Mouse (Mus musculus) cerebellum, adult 2 months (tissue): Measurements from ENCODE around the gene Nploc4. TPM values are rescaled to one million over a fixed set of nuclear protein-coding genes. Genes with fewer than 3 reads are reported as not detected.
"Not testable (repeated sequence)": the region's sequence is repeated elsewhere in the genome, so short reads cannot be mapped to it uniquely, and the experiment has no call there.

Experiments
- DNase-seq, 2 experiments: peaks; one replicate each; pipeline ENCODE4 v3.0.0; 2021
- H3K27ac ChIP-seq: fragments of 200-500 bp; 2 replicates; pipeline ENCODE4 v1.5.1; 2012; ENCODE audit warnings: low read length, control low read depth, inconsistent platforms; ENCODE audit not compliant: insufficient read depth
- H3K27me3 ChIP-seq: fragments of 200-500 bp; 2 replicates; pipeline ENCODE4 v1.6.1; 2012; ENCODE audit warnings: inconsistent platforms, mild to moderate bottlenecking, low read length, moderate library complexity; ENCODE audit not compliant: control insufficient read depth, insufficient read depth
- H3K4me1 ChIP-seq: fragments of 200-500 bp; 2 replicates; pipeline ENCODE4 v1.6.1; 2011; ENCODE audit warnings: low read length; ENCODE audit not compliant: control insufficient read depth, insufficient read depth
- H3K4me3 ChIP-seq: fragments of 200-500 bp; replicated peaks from 2 replicates; pipeline ENCODE3; 2011; ENCODE audit warnings: mild to moderate bottlenecking, low read depth, low read length, control low read depth; ENCODE audit not compliant: insufficient read depth
- CTCF ChIP-seq: fragments of 200-500 bp; IDR thresholded peaks from 2 replicates; pipeline ENCODE4 v1.5.1; 2011; ENCODE audit warnings: low read depth, mild to moderate bottlenecking, control low read depth, low read length, moderate library complexity, borderline replicate concordance; ENCODE audit not compliant: insufficient read depth
- POLR2A ChIP-seq: fragments of 200-500 bp; IDR thresholded peaks from 2 replicates; pipeline ENCODE4 v1.6.1; 2011; ENCODE audit warnings: low read length, control low read depth, borderline replicate concordance; ENCODE audit not compliant: insufficient read depth
- WGBS: fragments of 180-500 bp; shearing (Covaris S2); methylation state at CpG from one replicate; pipeline ENCODE4 v1.1.7; 2018; 5-methylcytosine and 5-hydroxymethylcytosine counted together
- polyA plus RNA-seq: library from polyadenylated mRNA; depleted of rRNA; stranded (reverse); fragments of >200 nt; gene quantifications from 2 replicates; pipeline ENCODE4 v1.2.3, GENCODE M21; 2012

Nploc4 gene
- polyA plus RNA-seq, 1 experiment: 56.3 TPM

DNA sequence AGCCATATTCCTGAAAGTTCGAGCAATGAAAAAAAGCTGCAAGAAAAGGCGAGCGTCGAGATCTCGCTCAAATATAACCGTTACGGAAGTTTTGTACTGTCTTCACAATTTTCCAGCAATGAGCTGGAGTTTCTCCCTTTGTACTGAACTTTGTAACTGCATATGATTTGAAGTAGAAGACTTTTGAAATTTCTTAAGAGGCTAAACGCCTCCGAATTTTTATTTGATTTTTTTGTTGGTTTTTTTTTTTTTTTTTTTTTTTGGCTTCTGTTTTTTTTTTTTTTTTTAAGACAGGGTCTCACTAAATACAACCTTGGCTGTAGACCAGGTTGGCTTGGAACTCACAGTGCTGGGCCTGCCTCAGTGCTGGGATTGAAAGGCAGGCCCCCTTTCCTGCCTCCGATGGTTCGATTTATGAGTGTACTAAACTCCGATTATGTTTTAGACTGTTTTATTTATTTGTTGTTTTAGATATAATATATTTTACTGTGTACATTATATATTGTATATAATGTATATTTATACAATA, 413 bp upstream of the Nploc4 start:
- no peaks in the 10 kb centered on the region; the same call in 1 of the 2 replicates for H3K4me1 ChIP-seq
- WGBS: 20% methylated on average over 12 of the region's 12 CpGs

DNA sequence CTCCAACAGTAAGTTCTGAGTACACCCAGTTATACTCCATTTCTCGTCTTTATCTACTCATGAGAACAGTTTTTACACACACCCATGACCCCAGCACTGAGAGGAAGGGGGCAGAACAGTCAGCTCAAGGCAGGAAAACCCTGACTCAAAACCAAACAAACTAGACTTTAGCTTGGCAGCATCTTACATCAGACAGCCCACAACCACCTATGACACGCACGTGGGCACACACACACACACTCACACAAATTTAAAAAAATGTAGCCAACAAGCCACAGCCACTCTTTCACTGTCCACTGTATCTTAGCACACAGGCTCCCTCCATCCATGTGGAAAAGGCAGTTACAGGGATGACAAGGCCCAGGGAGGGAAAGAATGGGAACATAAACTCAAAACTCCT, 10.8 kb downstream of the Nploc4 start:
- WGBS: 87% methylated on average over 3 of the region's 3 CpGs

More for the DNA sequence above, 413 bp upstream of the Nploc4 start:
- no peaks in the 10 kb centered on the region for H3K27me3 ChIP-seq
- TF ChIP-seq POLR2A (no peak), CTCF (no peak)
- no peak overlapping the region for H3K27ac ChIP-seq
- peak overlapping the region; percentile 83 for H3K4me3 ChIP-seq
- DNase-seq: no peak

DNA sequence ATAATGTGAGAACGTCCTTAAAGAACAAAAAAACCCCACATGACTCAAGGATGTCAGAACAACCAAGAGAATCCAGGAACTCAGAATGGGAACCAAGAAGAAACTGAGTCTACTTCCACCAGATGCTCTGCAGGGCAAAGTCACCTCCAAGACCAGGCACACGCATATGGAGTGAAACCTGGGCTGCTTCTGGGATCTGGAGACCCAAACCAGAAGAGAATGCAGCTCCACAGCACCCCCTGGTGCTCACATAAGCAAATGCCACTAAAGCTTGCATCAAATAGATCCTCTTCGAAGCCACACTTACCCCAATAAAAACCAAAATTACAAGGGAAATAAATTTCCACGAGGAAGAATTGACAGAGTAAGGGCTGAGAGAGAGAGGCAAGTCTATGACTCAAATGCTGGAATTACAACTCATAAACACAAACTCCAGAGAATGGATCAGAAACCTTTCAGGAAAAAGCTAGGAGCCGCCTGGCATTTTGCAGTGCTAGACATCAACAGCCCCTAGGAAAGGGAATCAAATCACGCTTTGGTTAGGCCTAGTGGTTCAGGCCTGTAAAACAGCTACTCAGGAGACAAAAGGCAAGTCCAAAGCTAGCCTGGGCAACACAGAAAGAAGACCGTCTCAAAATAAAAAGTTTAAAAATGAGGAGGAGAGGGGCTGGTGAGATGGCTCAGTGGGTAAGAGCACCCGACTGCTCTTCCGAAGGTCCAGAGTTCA, 13.8 kb downstream of the Nploc4 start:
- peak; percentile 41 to 56 for DNase-seq
- peak; percentile 73; the same call in 1 of the 2 replicates for TF ChIP-seq CTCF
- no peak for TF ChIP-seq POLR2A
- no peaks in the 10 kb centered on the region for H3K4me1 ChIP-seq
- H3K4me3 ChIP-seq: no peak overlapping the region
- no peaks in the 10 kb centered on the region for H3K27me3 ChIP-seq
- no peak overlapping the region for H3K27ac ChIP-seq
- WGBS: 63% methylated on average over 9 of the region's 9 CpGs

More for the DNA sequence above, 10.8 kb downstream of the Nploc4 start:
- no peak for DNase-seq
- no peak overlapping the region for H3K27ac ChIP-seq
- TF ChIP-seq CTCF (no peak), POLR2A (no peak)
- no peaks in the 10 kb centered on the region for H3K4me1 ChIP-seq
- H3K27me3 ChIP-seq: no peaks in the 10 kb centered on the region
- no peak overlapping the region for H3K4me3 ChIP-seq

DNA sequence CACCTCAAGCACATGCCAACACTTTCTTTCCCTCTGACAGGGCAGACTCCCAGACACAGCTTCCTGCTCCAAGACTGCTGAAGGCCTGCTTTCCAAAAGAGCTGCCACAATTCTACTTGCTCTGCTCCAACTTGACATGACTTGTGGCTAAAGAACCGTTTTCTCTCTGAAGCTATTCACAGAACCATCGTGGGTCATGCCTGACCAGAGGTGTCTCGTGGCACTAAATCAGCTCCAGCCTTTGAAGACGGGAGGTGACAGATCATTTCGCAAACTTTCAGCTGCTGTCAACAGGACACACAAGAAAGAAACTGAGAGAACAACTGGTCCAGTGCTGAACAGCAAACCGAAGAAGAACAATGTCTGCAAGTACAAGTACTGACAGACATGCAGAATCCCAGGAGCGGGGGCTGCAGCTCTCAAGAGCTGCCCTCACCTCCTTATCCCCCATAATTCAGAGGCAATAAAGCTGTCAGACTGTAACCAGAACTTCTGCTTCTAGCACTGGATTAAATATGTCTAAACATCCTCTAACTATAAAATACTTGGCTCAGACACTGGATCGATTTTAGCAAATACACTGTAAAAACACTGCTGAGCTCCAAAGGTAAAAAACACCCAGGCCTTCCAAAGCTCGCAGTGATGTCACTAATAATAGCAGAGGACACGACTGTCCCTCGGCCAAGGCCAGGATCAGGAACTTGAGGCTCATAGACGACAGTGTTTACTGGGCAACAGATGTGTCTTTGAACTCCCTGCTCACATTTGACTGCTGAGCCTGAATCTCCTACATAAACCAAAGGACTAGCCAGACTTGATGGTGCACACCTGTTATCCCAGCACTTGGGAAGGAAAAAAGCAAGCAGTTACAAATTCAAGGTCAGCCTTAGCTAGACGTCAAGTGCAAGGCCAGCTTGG, 14.6 kb downstream of the Nploc4 start:
- WGBS: 84% methylated on average over 13 of the region's 13 CpGs
- Histone ChIP-seq H3K27ac (no peak overlapping the region), H3K4me3 (no peak overlapping the region), H3K27me3 (no peaks in the 10 kb centered on the region), H3K4me1 (no peaks in the 10 kb centered on the region)
- TF ChIP-seq CTCF (no peak), POLR2A (no peak)
- DNase-seq: no peak

DNA sequence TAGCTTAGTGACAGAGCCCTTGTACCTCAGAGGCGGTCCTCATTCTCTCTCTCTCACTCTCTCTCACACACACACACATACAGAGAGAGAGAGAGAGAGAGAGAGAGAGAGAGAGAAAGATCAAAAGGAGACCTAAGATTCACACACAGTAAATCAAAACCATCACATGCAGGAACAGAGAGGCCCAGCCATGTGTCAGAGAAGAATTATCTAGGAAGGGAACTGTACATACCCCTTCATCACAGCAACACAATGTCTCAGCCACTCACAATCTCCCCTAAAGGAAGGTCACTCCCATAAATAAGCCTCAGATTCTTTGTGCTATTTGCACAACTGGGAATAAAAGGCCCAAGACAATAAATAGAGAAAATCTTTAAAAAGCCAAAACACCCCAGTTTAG, 18.9 kb downstream of the Nploc4 start:
- no peaks in the 10 kb centered on the region for H3K4me1 ChIP-seq
- WGBS: 100% methylated on average over 1 of the region's 1 CpGs
- no peak for DNase-seq
- no peaks in the 10 kb centered on the region for H3K27me3 ChIP-seq
- no peak overlapping the region for H3K4me3 ChIP-seq
- TF ChIP-seq POLR2A: no peak
- TF ChIP-seq CTCF: no peak
- no peak overlapping the region for H3K27ac ChIP-seq

DNA sequence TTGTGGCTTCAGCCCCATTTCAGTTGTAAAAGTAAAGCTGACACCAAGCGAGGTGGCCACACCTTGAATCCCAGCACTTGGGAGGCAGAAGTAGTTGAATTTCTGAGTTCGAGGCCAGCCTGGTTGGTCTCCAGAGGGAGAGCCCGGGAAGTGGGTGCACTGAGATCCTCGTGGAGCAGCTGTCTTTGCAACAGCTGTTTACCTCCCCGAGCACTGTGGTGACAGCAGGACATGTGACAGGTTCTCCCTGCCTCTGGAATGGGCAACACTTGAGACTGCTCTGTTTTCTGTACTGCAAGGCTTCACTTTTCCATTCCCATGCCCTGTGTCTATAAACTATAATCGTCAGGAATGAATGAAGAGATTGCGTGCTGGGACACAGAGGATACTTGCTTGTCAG, 19.7 kb downstream of the Nploc4 start:
- Histone ChIP-seq H3K27ac (no peak overlapping the region), H3K4me1 (no peaks in the 10 kb centered on the region)
- 81% methylated on average over 7 of the region's 7 CpGs for WGBS

DNA sequence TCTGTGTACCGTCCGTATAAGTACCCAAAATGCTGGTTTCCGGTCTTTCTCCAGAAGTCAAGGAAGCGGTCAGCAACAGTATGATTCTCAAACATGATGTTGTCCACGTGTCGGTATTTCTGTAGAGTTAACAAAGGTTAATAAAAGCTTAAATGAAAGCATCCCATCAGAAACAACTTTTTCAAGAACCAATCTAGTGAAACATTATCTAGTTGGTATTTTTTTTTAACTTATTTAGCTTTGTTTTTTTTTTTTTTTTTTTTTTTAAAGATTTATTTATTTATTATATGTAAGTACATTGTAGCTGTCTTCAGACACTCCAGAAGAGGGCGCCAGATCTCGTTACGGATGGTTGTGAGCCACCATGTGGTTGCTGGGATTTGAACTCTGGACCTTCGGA, 23.9 kb downstream of the Nploc4 start:
- not testable (repeated sequence) for DNase-seq, H3K4me3 ChIP-seq, H3K4me1 ChIP-seq, H3K27ac ChIP-seq, H3K27me3 ChIP-seq
- 94% methylated on average over 8 of the region's 10 CpGs for WGBS

More for the DNA sequence above, 19.7 kb downstream of the Nploc4 start:
- no peak overlapping the region for H3K4me3 ChIP-seq
- TF ChIP-seq CTCF: no peak
- TF ChIP-seq POLR2A: no peak
- DNase-seq: no peak
- H3K27me3 ChIP-seq: no peaks in the 10 kb centered on the region

DNA sequence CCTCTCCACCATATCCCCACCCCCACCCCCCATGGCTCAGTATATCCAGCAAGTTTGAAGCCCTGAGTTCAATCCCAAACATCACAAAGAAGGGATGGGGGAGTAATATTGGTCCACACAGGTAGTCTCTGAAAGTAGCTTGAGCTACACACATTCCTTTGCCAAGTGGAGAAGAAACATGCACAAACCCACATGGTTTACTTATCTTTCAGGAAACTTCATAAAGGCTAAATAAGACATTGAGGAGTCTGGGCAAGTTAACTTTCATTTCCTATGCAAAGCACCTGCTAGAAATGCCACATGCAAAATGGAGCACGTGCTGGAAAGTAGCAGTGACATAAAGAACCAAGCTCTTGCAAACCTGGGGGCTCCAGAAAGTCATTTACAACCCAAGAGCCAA, 31.1 kb downstream of the Nploc4 start:
- 94% methylated on average over 1 of the region's 1 CpGs for WGBS
- TF ChIP-seq CTCF (no peak), POLR2A (no peak)
- no peak for DNase-seq
- no peaks in the 10 kb centered on the region for H3K4me1 ChIP-seq
- no peak overlapping the region for H3K4me3 ChIP-seq
- H3K27ac ChIP-seq: no peak overlapping the region
- H3K27me3 ChIP-seq: no peaks in the 10 kb centered on the region
